ENCODE assay signal across 17 mouse cellular contexts in genomic region chr12:79830686-79831085, GRCm38 (mm10).
DNase-seq lines count a peak whose midpoint lies in the region; ATAC-seq and TF ChIP-seq lines count a peak whose summit lies in the region.
"Had no signal": no experiment of that assay in that cellular context is flagged by ENCODE, and none has a peak within 500 bp of the region (broad histone marks: within the 10 kb centered on the region; RNA-seq: fewer than 3 reads in every experiment).

No protein-coding gene starts in this region.

- DNase-seq in heart, adult 2 months: peak in 1 of 2 experiments; percentile 42
- DNase-seq in heart, postnatal 4 days: no peak
- DNase-seq in liver, adult 2 months (ENCODE audit: extremely low read depth, low read depth, low spot score): peak; percentile 18
- DNase-seq in liver, embryonic 11.5 days (ENCODE audit: low spot score): no peak
- no peak for DNase-seq in T-cell, adult 2 months (ENCODE audit: low spot score)
- DNase-seq in adrenal gland, postnatal 36 days: no peak
- DNase-seq: adrenal gland, postnatal 10 days; B cell, adult 2 months; cerebellum, postnatal 10 days; gastrocnemius, postnatal 10 days; layer of hippocampus, adult 9-11 months had no signal

- H3K27ac ChIP-seq in heart, adult 2 months: peak overlapping the region; percentile 76
- peak overlapping the region; percentile 39; the same call in 1 of the 2 replicates for H3K27ac ChIP-seq in liver, adult 2 months (replicated peaks; ENCODE audit: insufficient read depth, low read depth, low read length)
- H3K27ac ChIP-seq in liver, embryonic 11.5 days (ENCODE audit: low read depth, low read length): no peak overlapping the region
- H3K27ac ChIP-seq in embryonic facial prominence, embryonic 13.5 days: 0 out of 2 replicates have a peak overlapping the region, but pooled peaks have one; percentile 22
- H3K27ac ChIP-seq in lung, embryonic 16.5 days (ENCODE audit: low read length): peak overlapping the region; percentile 81
- H3K27ac ChIP-seq: forebrain, embryonic 13.5 days; liver, embryonic 14.5 days; midbrain, embryonic 12.5 days had no signal

- no peaks in the 10 kb centered on the region for H3K9me3 ChIP-seq in liver, embryonic 11.5 days (ENCODE audit: control insufficient read depth, low read length)
- H3K9me3 ChIP-seq in embryonic facial prominence, embryonic 13.5 days: no peaks in the 10 kb centered on the region
- no peaks in the 10 kb centered on the region for H3K9me3 ChIP-seq in lung, embryonic 16.5 days (ENCODE audit: control insufficient read depth, low read length)
- H3K9me3 ChIP-seq: forebrain, embryonic 13.5 days; midbrain, embryonic 12.5 days had no signal

- TF ChIP-seq CTCF in heart, adult 2 months (IDR thresholded peaks at IDR 0.05): no peak
- no peak for TF ChIP-seq CTCF in liver, adult 2 months (IDR thresholded peaks at IDR 0.05; ENCODE audit: low read depth, low read length)

- H3K79me2 ChIP-seq in heart, adult 2 months (replicated peaks; ENCODE audit: control insufficient read depth, insufficient read depth, low read length): no peaks in the 10 kb centered on the region
- no peaks in the 10 kb centered on the region for H3K79me2 ChIP-seq in liver, adult 2 months (ENCODE audit: control insufficient read depth, insufficient read depth, low read length)

- 45% methylated on average over 1 of the region's 1 CpGs for WGBS in heart, adult 2 months
- 59% methylated on average over 1 of the region's 1 CpGs for WGBS in liver, adult 2 months
- WGBS in liver, embryonic 11.5 days: 27% methylated on average over 1 of the region's 1 CpGs
- 18% methylated on average over 1 of the region's 1 CpGs for WGBS in embryonic facial prominence, embryonic 13.5 days
- 32% methylated on average over 1 of the region's 1 CpGs for WGBS in lung, embryonic 16.5 days

- 0 out of 2 replicates have a peak, but pooled peaks have one; percentile 22 for TF ChIP-seq POLR2A in heart, adult 2 months (IDR thresholded peaks at IDR 0.05; ENCODE audit: insufficient read depth, low read depth, low read length)
- TF ChIP-seq POLR2A in liver, adult 2 months (IDR thresholded peaks at IDR 0.05; ENCODE audit: extremely low read depth, insufficient read depth, low read length): no peak

- no peak overlapping the region for H3K4me3 ChIP-seq in heart, adult 2 months
- H3K4me3 ChIP-seq in liver, adult 2 months (ENCODE audit: insufficient read depth, low read depth, low read length): no peak overlapping the region
- no peak overlapping the region for H3K4me3 ChIP-seq in liver, embryonic 11.5 days (ENCODE audit: low read depth, low read length)
- no peak overlapping the region for H3K4me3 ChIP-seq in embryonic facial prominence, embryonic 13.5 days
- no peak overlapping the region for H3K4me3 ChIP-seq in lung, embryonic 16.5 days (ENCODE audit: low read length)
- H3K4me3 ChIP-seq: forebrain, embryonic 13.5 days; midbrain, embryonic 12.5 days had no signal

- no peak overlapping the region for H3K4me2 ChIP-seq in liver, embryonic 11.5 days
- no peak overlapping the region for H3K4me2 ChIP-seq in embryonic facial prominence, embryonic 13.5 days
- H3K4me2 ChIP-seq in lung, embryonic 16.5 days (ENCODE audit: low read depth, low read length): no peak overlapping the region
- H3K4me2 ChIP-seq: forebrain, embryonic 13.5 days; hindbrain, embryonic 14.5 days; midbrain, embryonic 12.5 days had no signal

- H3K4me1 ChIP-seq in heart, adult 2 months (ENCODE audit: control insufficient read depth, insufficient read depth, low read length): peaks cover 25% of the 10 kb centered on the region
- H3K4me1 ChIP-seq in liver, adult 2 months (ENCODE audit: control insufficient read depth, insufficient read depth, low read length): no peaks in the 10 kb centered on the region; the same call in 1 of the 2 replicates
- H3K4me1 ChIP-seq in liver, embryonic 11.5 days (replicated peaks; ENCODE audit: control insufficient read depth, insufficient read depth, low read length): peaks cover 23% of the 10 kb centered on the region
- peaks cover 7% of the 10 kb centered on the region for H3K4me1 ChIP-seq in embryonic facial prominence, embryonic 13.5 days
- H3K4me1 ChIP-seq in lung, embryonic 16.5 days (replicated peaks; ENCODE audit: control insufficient read depth, insufficient read depth, low read length): peaks cover 25% of the 10 kb centered on the region

- peak; percentile 68; the same call in 1 of the 2 replicates for TF ChIP-seq EP300 in heart, adult 2 months (IDR thresholded peaks at IDR 0.05; ENCODE audit: insufficient read depth, low read depth, low read length)

- intact Hi-C loops in heart, adult 2 months (cut with DNase I): loop anchor here (1.0 kb wide), 1 partner anchor 33 kb away; no protein-coding TSS in a partner anchor

- no peak for ATAC-seq in liver, embryonic 11.5 days (replicated peaks; ENCODE audit: low FRiP score)
- ATAC-seq in embryonic facial prominence, embryonic 13.5 days (ENCODE audit: insufficient number of reproducible peaks, insufficient read depth, low FRiP score, low TSS enrichment, low read depth): no peak
- peak; percentile 68 for ATAC-seq in lung, embryonic 16.5 days (ENCODE audit: low read depth)
- ATAC-seq: forebrain, embryonic 13.5 days had no signal

- H3K27me3 ChIP-seq in heart, adult 2 months (ENCODE audit: control insufficient read depth, insufficient read depth, low read length): no peaks in the 10 kb centered on the region
- H3K27me3 ChIP-seq in liver, adult 2 months (ENCODE audit: control insufficient read depth, insufficient read depth, low read length): no peaks in the 10 kb centered on the region
- H3K27me3 ChIP-seq in liver, embryonic 11.5 days (replicated peaks; ENCODE audit: control insufficient read depth, insufficient read depth, low read length): no peaks in the 10 kb centered on the region
- H3K27me3 ChIP-seq in embryonic facial prominence, embryonic 13.5 days: no peaks in the 10 kb centered on the region
- H3K27me3 ChIP-seq in lung, embryonic 16.5 days (ENCODE audit: control insufficient read depth, insufficient read depth, low read depth, low read length): no peaks in the 10 kb centered on the region
- H3K27me3 ChIP-seq: forebrain, embryonic 13.5 days had no signal

- H3K36me3 ChIP-seq in heart, adult 2 months (ENCODE audit: control insufficient read depth, insufficient read depth, low read length): peaks cover 8% of the 10 kb centered on the region
- no peaks in the 10 kb centered on the region for H3K36me3 ChIP-seq in liver, adult 2 months (ENCODE audit: control insufficient read depth, insufficient read depth, low read length)
- H3K36me3 ChIP-seq in liver, embryonic 11.5 days (ENCODE audit: control insufficient read depth, insufficient read depth, low read length): no peaks in the 10 kb centered on the region
- no peaks in the 10 kb centered on the region for H3K36me3 ChIP-seq in embryonic facial prominence, embryonic 13.5 days
- no peaks in the 10 kb centered on the region for H3K36me3 ChIP-seq in lung, embryonic 16.5 days (ENCODE audit: control insufficient read depth, insufficient read depth, low read length)
- H3K36me3 ChIP-seq: midbrain, embryonic 12.5 days had no signal

- H3K9ac ChIP-seq in heart, adult 2 months (ENCODE audit: low read depth, low read length): no peak overlapping the region
- H3K9ac ChIP-seq in liver, adult 2 months (ENCODE audit: low read depth, low read length): no peak overlapping the region
- no peak overlapping the region for H3K9ac ChIP-seq in liver, embryonic 11.5 days (ENCODE audit: low read depth, low read length)
- no peak overlapping the region for H3K9ac ChIP-seq in embryonic facial prominence, embryonic 13.5 days
- no peak overlapping the region for H3K9ac ChIP-seq in lung, embryonic 16.5 days (ENCODE audit: low read length)
- H3K9ac ChIP-seq: forebrain, embryonic 13.5 days; hindbrain, embryonic 14.5 days; liver, embryonic 14.5 days; midbrain, embryonic 12.5 days had no signal
